Mouse (Mus musculus): ENCODE data around the gene Sco2. TPM values are rescaled to one million over a fixed set of nuclear protein-coding genes. Genes with fewer than 3 reads are reported as not detected.
A peak's percentile ranks its signal among the peaks of the same experiment; 100 is the strongest.

Sco2 gene
- polyA plus RNA-seq (2014; fragmentation: Nextera tagmentation; extraction: Ambion mirVana) = 4.9 and 6.3 TPM in 2 replicates

- H3K9me3 ChIP-seq (ENCODE audit: control insufficient read depth, low read length) = no peaks in the 10 kb centered on the region
- peak within 1 kb of the TSS; percentile 66 for H3K9ac ChIP-seq (ENCODE audit: low read length)
- ATAC-seq (ENCODE audit: insufficient number of reproducible peaks, low FRiP score, low TSS enrichment, low read depth) = peak; percentile 63
- peaks cover 24% of the 10 kb centered on the region for H3K36me3 ChIP-seq (ENCODE audit: control insufficient read depth, insufficient read depth, low read length)
- H3K27ac ChIP-seq (replicated peaks; ENCODE audit: low read depth, low read length) = peak within 1 kb of the TSS; percentile 91
- DNase-seq (ENCODE audit: low spot score) = peak; percentile 99
- H3K4me2 ChIP-seq (ENCODE audit: low read depth, severe bottlenecking) = peak within 1 kb of the TSS; percentile 84
- peaks cover 28% of the 10 kb centered on the region for H3K27me3 ChIP-seq (ENCODE audit: control insufficient read depth, insufficient read depth, low read length)
- peak within 1 kb of the TSS; percentile 57 for H3K4me3 ChIP-seq (ENCODE audit: low read depth, low read length)
- under 1% methylated on average over 42 of the region's 42 CpGs for WGBS
- peaks cover 15% of the 10 kb centered on the region for H3K4me1 ChIP-seq (ENCODE audit: control insufficient read depth, insufficient read depth, low read length)
Observed at GRCm38 (mm10) chr15:89373762-89374248, at the start of gene Sco2. Gene Sco2, minus strand, starts transcription at chr15:89373846.

GRCm38 (mm10) chr15:89421938-89422337 lies 48.3 kb upstream of the Sco2 start:
- Histone ChIP-seq H3K9me3 (ENCODE audit: control insufficient read depth, low read length) (no peaks in the 10 kb centered on the region), H3K36me3 (ENCODE audit: control insufficient read depth, insufficient read depth, low read length) (peaks cover 2% of the 10 kb centered on the region; the same call in 1 of the 2 replicates), H3K27me3 (ENCODE audit: control insufficient read depth, insufficient read depth, low read length) (no peaks in the 10 kb centered on the region), H3K9ac (ENCODE audit: low read length) (no peak overlapping the region), H3K27ac (replicated peaks; ENCODE audit: low read depth, low read length) (no peak overlapping the region), H3K4me3 (ENCODE audit: low read depth, low read length) (no peak overlapping the region), H3K4me2 (ENCODE audit: low read depth, severe bottlenecking) (no peak overlapping the region), H3K4me1 (ENCODE audit: control insufficient read depth, insufficient read depth, low read length) (peaks cover 9% of the 10 kb centered on the region)
- no peak for ATAC-seq (ENCODE audit: insufficient number of reproducible peaks, low FRiP score, low TSS enrichment, low read depth)
- no peak for DNase-seq (ENCODE audit: low spot score)
- WGBS = 95% methylated on average over 9 of the region's 9 CpGs

GRCm38 (mm10) chr15:89415282-89415681 lies 41.6 kb upstream of the Sco2 start:
- no peak for DNase-seq (ENCODE audit: low spot score)
- Histone ChIP-seq H3K9ac (ENCODE audit: low read length) (no peak overlapping the region), H3K27ac (replicated peaks; ENCODE audit: low read depth, low read length) (no peak overlapping the region), H3K27me3 (ENCODE audit: control insufficient read depth, insufficient read depth, low read length) (no peaks in the 10 kb centered on the region), H3K36me3 (ENCODE audit: control insufficient read depth, insufficient read depth, low read length) (no peaks in the 10 kb centered on the region), H3K4me3 (ENCODE audit: low read depth, low read length) (no peak overlapping the region), H3K4me1 (ENCODE audit: control insufficient read depth, insufficient read depth, low read length) (no peaks in the 10 kb centered on the region), H3K9me3 (ENCODE audit: control insufficient read depth, low read length) (no peaks in the 10 kb centered on the region), H3K4me2 (ENCODE audit: low read depth, severe bottlenecking) (no peak overlapping the region)
- ATAC-seq (ENCODE audit: insufficient number of reproducible peaks, low FRiP score, low TSS enrichment, low read depth) = no peak
- WGBS = 89% methylated on average over 8 of the region's 8 CpGs

- H3K9me3 ChIP-seq (ENCODE audit: control insufficient read depth, low read length) = no peaks in the 10 kb centered on the region
- H3K27me3 ChIP-seq (ENCODE audit: control insufficient read depth, insufficient read depth, low read length) = no peaks in the 10 kb centered on the region
- no peak within 1 kb of the TSS for H3K4me2 ChIP-seq (ENCODE audit: low read depth, severe bottlenecking)
- no peak for DNase-seq (ENCODE audit: low spot score)
- ATAC-seq (ENCODE audit: insufficient number of reproducible peaks, low FRiP score, low TSS enrichment, low read depth) = 0 out of 2 replicates have a peak, but pooled peaks have one; percentile 35
- no peak within 1 kb of the TSS for H3K27ac ChIP-seq (replicated peaks; ENCODE audit: low read depth, low read length)
- WGBS = 82% methylated on average over 24 of the region's 24 CpGs
- no peak within 1 kb of the TSS for H3K4me3 ChIP-seq (ENCODE audit: low read depth, low read length)
- no peaks in the 10 kb centered on the region for H3K4me1 ChIP-seq (ENCODE audit: control insufficient read depth, insufficient read depth, low read length)
- H3K36me3 ChIP-seq (ENCODE audit: control insufficient read depth, insufficient read depth, low read length) = no peaks in the 10 kb centered on the region
- H3K9ac ChIP-seq (ENCODE audit: low read length) = no peak within 1 kb of the TSS
Observed at GRCm38 (mm10) chr15:89410118-89410517, 36.5 kb upstream of the Sco2 start, which contains the start of gene Syce3. Gene Syce3, minus strand, starts transcription at chr15:89410503.

GRCm38 (mm10) chr15:89406691-89407090 lies 33.0 kb upstream of the Sco2 start:
- DNase-seq (ENCODE audit: low spot score) (no peak), ATAC-seq (ENCODE audit: insufficient number of reproducible peaks, low FRiP score, low TSS enrichment, low read depth) (no peak)
- Histone ChIP-seq H3K4me3 (ENCODE audit: low read depth, low read length) (no peak overlapping the region), H3K27ac (replicated peaks; ENCODE audit: low read depth, low read length) (no peak overlapping the region), H3K4me2 (ENCODE audit: low read depth, severe bottlenecking) (no peak overlapping the region), H3K9me3 (ENCODE audit: control insufficient read depth, low read length) (no peaks in the 10 kb centered on the region), H3K27me3 (ENCODE audit: control insufficient read depth, insufficient read depth, low read length) (no peaks in the 10 kb centered on the region), H3K9ac (ENCODE audit: low read length) (no peak overlapping the region), H3K4me1 (ENCODE audit: control insufficient read depth, insufficient read depth, low read length) (no peaks in the 10 kb centered on the region), H3K36me3 (ENCODE audit: control insufficient read depth, insufficient read depth, low read length) (no peaks in the 10 kb centered on the region)

- no peak for DNase-seq (ENCODE audit: low spot score)
- no peaks in the 10 kb centered on the region for H3K4me1 ChIP-seq (ENCODE audit: control insufficient read depth, insufficient read depth, low read length)
- H3K9ac ChIP-seq (ENCODE audit: low read length) = no peak overlapping the region
- no peak overlapping the region for H3K4me3 ChIP-seq (ENCODE audit: low read depth, low read length)
- no peaks in the 10 kb centered on the region for H3K27me3 ChIP-seq (ENCODE audit: control insufficient read depth, insufficient read depth, low read length)
- H3K27ac ChIP-seq (replicated peaks; ENCODE audit: low read depth, low read length) = no peak overlapping the region
- H3K4me2 ChIP-seq (ENCODE audit: low read depth, severe bottlenecking) = no peak overlapping the region
- H3K36me3 ChIP-seq (ENCODE audit: control insufficient read depth, insufficient read depth, low read length) = no peaks in the 10 kb centered on the region
- 84% methylated on average over 10 of the region's 10 CpGs for WGBS
- no peaks in the 10 kb centered on the region for H3K9me3 ChIP-seq (ENCODE audit: control insufficient read depth, low read length)
- no peak for ATAC-seq (ENCODE audit: insufficient number of reproducible peaks, low FRiP score, low TSS enrichment, low read depth)
Observed at GRCm38 (mm10) chr15:89404831-89405623, 31.4 kb upstream of the Sco2 start.

- Histone ChIP-seq H3K4me1 (ENCODE audit: control insufficient read depth, insufficient read depth, low read length) (no peaks in the 10 kb centered on the region), H3K9me3 (ENCODE audit: control insufficient read depth, low read length) (no peaks in the 10 kb centered on the region), H3K36me3 (ENCODE audit: control insufficient read depth, insufficient read depth, low read length) (no peaks in the 10 kb centered on the region), H3K27ac (replicated peaks; ENCODE audit: low read depth, low read length) (no peak overlapping the region), H3K4me2 (ENCODE audit: low read depth, severe bottlenecking) (no peak overlapping the region), H3K4me3 (ENCODE audit: low read depth, low read length) (no peak overlapping the region), H3K9ac (ENCODE audit: low read length) (no peak overlapping the region), H3K27me3 (ENCODE audit: control insufficient read depth, insufficient read depth, low read length) (no peaks in the 10 kb centered on the region)
- no peak for ATAC-seq (ENCODE audit: insufficient number of reproducible peaks, low FRiP score, low TSS enrichment, low read depth)
- 80% methylated on average over 1 of the region's 1 CpGs for WGBS
- DNase-seq (ENCODE audit: low spot score) = no peak
Observed at GRCm38 (mm10) chr15:89402471-89402870, 28.8 kb upstream of the Sco2 start.

GRCm38 (mm10) chr15:89399716-89400115 lies 26.1 kb upstream of the Sco2 start:
- Histone ChIP-seq H3K4me2 (ENCODE audit: low read depth, severe bottlenecking) (no peak overlapping the region), H3K27me3 (ENCODE audit: control insufficient read depth, insufficient read depth, low read length) (no peaks in the 10 kb centered on the region), H3K4me3 (ENCODE audit: low read depth, low read length) (no peak overlapping the region), H3K27ac (replicated peaks; ENCODE audit: low read depth, low read length) (no peak overlapping the region), H3K4me1 (ENCODE audit: control insufficient read depth, insufficient read depth, low read length) (no peaks in the 10 kb centered on the region), H3K9me3 (ENCODE audit: control insufficient read depth, low read length) (no peaks in the 10 kb centered on the region), H3K36me3 (ENCODE audit: control insufficient read depth, insufficient read depth, low read length) (no peaks in the 10 kb centered on the region), H3K9ac (ENCODE audit: low read length) (no peak overlapping the region)
- 82% methylated on average over 1 of the region's 1 CpGs for WGBS
- DNase-seq (ENCODE audit: low spot score) (no peak), ATAC-seq (ENCODE audit: insufficient number of reproducible peaks, low FRiP score, low TSS enrichment, low read depth) (no peak)
